Mouse (Mus musculus) CH12.LX (cell line): ENCODE results near the gene Apobr. TPM values are rescaled to one million over a fixed set of nuclear protein-coding genes. Genes with fewer than 3 reads are reported as not detected.

Experiments
- DNase-seq: peaks from one replicate; pipeline ENCODE4 v3.0.0-alpha.2; 2013; ENCODE audit errors: extremely low read depth
- H3K27ac ChIP-seq: 2 replicates; pipeline ENCODE4 v1.5.1; 2012; ENCODE audit warnings: low read depth, mild to moderate bottlenecking, control low read depth, moderate library complexity; ENCODE audit not compliant: insufficient read depth
- H3K27me3 ChIP-seq: replicated peaks from 2 replicates; pipeline ENCODE3; 2012; ENCODE audit warnings: inconsistent platforms
- H3K36me3 ChIP-seq, 2 experiments: replicated peaks in 1 of 2; 2 replicates each; pipeline versions ENCODE3 to v1.6.1; 2012; ENCODE audit warnings: inconsistent platforms in 1 of 2, low read length in 1 of 2, mild to moderate bottlenecking in 1 of 2, mixed read lengths in 1 of 2, moderate library complexity in 1 of 2; ENCODE audit not compliant: control insufficient read depth in 1 of 2, insufficient read depth in 1 of 2
- H3K4me1 ChIP-seq, 2 experiments: 2 replicates each; pipeline ENCODE4 v1.6.1; 2012; ENCODE audit warnings: inconsistent platforms in 1 of 2, moderate library complexity in 1 of 2; ENCODE audit not compliant: insufficient read depth in 2 of 2, control insufficient read depth in 1 of 2
- H3K4me2 ChIP-seq: 2 replicates; pipeline ENCODE4 v1.6.1; 2012; ENCODE audit warnings: low read depth, mild to moderate bottlenecking, control low read depth; ENCODE audit not compliant: poor library complexity, insufficient read depth, severe bottlenecking
- H3K4me3 ChIP-seq, 3 experiments: fragments of 150-350 bp in 1 of 3; sonication (generic) in 1 of 3; replicated peaks in 1 of 3; 2 replicates each; pipeline versions ENCODE3 to v1.5.1; 2011 to 2012; ENCODE audit warnings: low read depth in 2 of 3, low read length in 2 of 3, mild to moderate bottlenecking in 2 of 3, moderate library complexity in 2 of 3, control low read depth in 1 of 3, improper control_type of control experiment in 1 of 3, inconsistent platforms in 1 of 3, mixed read lengths in 1 of 3; ENCODE audit not compliant: poor library complexity in 1 of 3
- H3K79me2 ChIP-seq: replicated peaks from 2 replicates; pipeline ENCODE4 v1.6.1; 2012; ENCODE audit warnings: mild to moderate bottlenecking, moderate library complexity; ENCODE audit not compliant: control insufficient read depth, poor library complexity, insufficient read depth, severe bottlenecking; ENCODE audit errors: extremely low read depth
- H3K9ac ChIP-seq: 2 replicates; pipeline ENCODE4 v1.6.1; 2012; ENCODE audit warnings: low read depth, mild to moderate bottlenecking, control low read depth, moderate library complexity; ENCODE audit not compliant: insufficient read depth
- H3K9me3 ChIP-seq: replicated peaks from 2 replicates; pipeline ENCODE3; 2012; ENCODE audit warnings: low read length, inconsistent platforms, mixed read lengths
- CHD2 ChIP-seq: IDR thresholded peaks from 2 replicates; pipeline ENCODE4 v1.6.1; 2011; ENCODE audit warnings: low read length, improper control_type of control experiment
- GABPA ChIP-seq: IDR thresholded peaks from 2 replicates; pipeline ENCODE4 v1.6.1; 2012; ENCODE audit warnings: low read depth, low read length, improper control_type of control experiment, inconsistent platforms; ENCODE audit not compliant: insufficient replicate concordance
- IRF4 ChIP-seq: IDR thresholded peaks from 2 replicates; pipeline ENCODE4 v1.6.1; 2014; ENCODE audit warnings: low read depth, mild to moderate bottlenecking, inconsistent platforms, low read length, improper control_type of control experiment
- JUND ChIP-seq: conservative IDR thresholded peaks from 2 replicates; pipeline ENCODE4 v1.6.1; 2011; ENCODE audit warnings: low read depth, low read length, improper control_type of control experiment
- MAFK ChIP-seq: IDR thresholded peaks from 2 replicates; pipeline ENCODE4 v1.6.1; 2011; ENCODE audit warnings: low read length, improper control_type of control experiment; ENCODE audit not compliant: insufficient replicate concordance
- MAX ChIP-seq: IDR thresholded peaks from 2 replicates; pipeline ENCODE4 v1.6.1; 2011; ENCODE audit warnings: low read length, improper control_type of control experiment
- MEF2A ChIP-seq: IDR thresholded peaks from 2 replicates; pipeline ENCODE4 v1.6.1; 2014; ENCODE audit warnings: low read depth, mild to moderate bottlenecking, inconsistent platforms, low read length, improper control_type of control experiment, borderline replicate concordance
- MYC ChIP-seq: IDR thresholded peaks from 2 replicates; pipeline ENCODE4 v1.6.1; 2011; ENCODE audit warnings: low read depth, mild to moderate bottlenecking, improper control_type of control experiment, low read length
- NRF1 ChIP-seq: IDR thresholded peaks from 2 replicates; pipeline ENCODE4 v1.6.1; 2014; ENCODE audit warnings: low read depth, mild to moderate bottlenecking, inconsistent platforms, low read length, improper control_type of control experiment, moderate library complexity
- PAX5 ChIP-seq: IDR thresholded peaks from 2 replicates; pipeline ENCODE4 v1.6.1; 2012; ENCODE audit warnings: low read length, inconsistent platforms, mixed read lengths
- SMC3 ChIP-seq: IDR thresholded peaks from 2 replicates; pipeline ENCODE4 v1.6.1; 2011; ENCODE audit warnings: low read depth, low read length, improper control_type of control experiment
- TCF12 ChIP-seq: IDR thresholded peaks from 2 replicates; pipeline ENCODE4 v1.6.1; 2014; ENCODE audit warnings: low read depth, mild to moderate bottlenecking, inconsistent platforms, low read length, improper control_type of control experiment
- UBTF ChIP-seq: IDR thresholded peaks from 2 replicates; pipeline ENCODE4 v1.6.1; 2012; ENCODE audit warnings: low read depth, mild to moderate bottlenecking, inconsistent platforms, low read length, improper control_type of control experiment, moderate library complexity
- USF1 ChIP-seq: IDR thresholded peaks from 2 replicates; pipeline ENCODE4 v1.6.1; 2014; ENCODE audit warnings: low read depth, mild to moderate bottlenecking, inconsistent platforms, low read length, improper control_type of control experiment
- USF2 ChIP-seq: conservative IDR thresholded peaks from 2 replicates; pipeline ENCODE4 v1.6.1; 2011; ENCODE audit warnings: low read depth, low read length, improper control_type of control experiment
- ZNF384 ChIP-seq: IDR thresholded peaks from 2 replicates; pipeline ENCODE4 v1.6.1; 2012; ENCODE audit warnings: low read depth, low read length, improper control_type of control experiment, inconsistent platforms
- dilution Hi-C: fragments of 300-500 bp; cut with MboI; formaldehyde crosslinking; loops from 2 replicates; pipeline ENCODE4 v1.14.3; 2020; ENCODE audit warnings: low sequenced_read_pairs; ENCODE audit not compliant: extremely low pct_unique_long_range_greater_than_20kb, extremely low pct_ligation_motif_present
- in situ Hi-C: fragments of 300-500 bp; cut with MboI; formaldehyde crosslinking; loops from 3 replicates; pipeline ENCODE4 v1.14.3; 2019; ENCODE audit warnings: low sequenced_read_pairs, low pct_ligation_motif_present, low pct_unique_long_range_greater_than_20kb, mixed read lengths
- polyA plus RNA-seq: library from polyadenylated mRNA; unstranded; fragments of >175 nt; gene quantifications from 2 replicates; pipeline ENCODE4 v1.2.1, GENCODE M21; 2012; ENCODE audit warnings: low read depth; ENCODE audit not compliant: insufficient read length
- total RNA-seq, 2 experiments: library from RNA; depleted of rRNA; stranded (reverse); fragments of 300-350 nt in 1 of 2; fragments of >200 nt in 1 of 2; gene quantifications; 2 replicates each; pipeline ENCODE4 v1.2.3; 2012 to 2014

The Apobr gene
- total and polyA plus RNA-seq, 3 experiments, result 1.5 to 9.7 (median 1.8) TPM

DNA sequence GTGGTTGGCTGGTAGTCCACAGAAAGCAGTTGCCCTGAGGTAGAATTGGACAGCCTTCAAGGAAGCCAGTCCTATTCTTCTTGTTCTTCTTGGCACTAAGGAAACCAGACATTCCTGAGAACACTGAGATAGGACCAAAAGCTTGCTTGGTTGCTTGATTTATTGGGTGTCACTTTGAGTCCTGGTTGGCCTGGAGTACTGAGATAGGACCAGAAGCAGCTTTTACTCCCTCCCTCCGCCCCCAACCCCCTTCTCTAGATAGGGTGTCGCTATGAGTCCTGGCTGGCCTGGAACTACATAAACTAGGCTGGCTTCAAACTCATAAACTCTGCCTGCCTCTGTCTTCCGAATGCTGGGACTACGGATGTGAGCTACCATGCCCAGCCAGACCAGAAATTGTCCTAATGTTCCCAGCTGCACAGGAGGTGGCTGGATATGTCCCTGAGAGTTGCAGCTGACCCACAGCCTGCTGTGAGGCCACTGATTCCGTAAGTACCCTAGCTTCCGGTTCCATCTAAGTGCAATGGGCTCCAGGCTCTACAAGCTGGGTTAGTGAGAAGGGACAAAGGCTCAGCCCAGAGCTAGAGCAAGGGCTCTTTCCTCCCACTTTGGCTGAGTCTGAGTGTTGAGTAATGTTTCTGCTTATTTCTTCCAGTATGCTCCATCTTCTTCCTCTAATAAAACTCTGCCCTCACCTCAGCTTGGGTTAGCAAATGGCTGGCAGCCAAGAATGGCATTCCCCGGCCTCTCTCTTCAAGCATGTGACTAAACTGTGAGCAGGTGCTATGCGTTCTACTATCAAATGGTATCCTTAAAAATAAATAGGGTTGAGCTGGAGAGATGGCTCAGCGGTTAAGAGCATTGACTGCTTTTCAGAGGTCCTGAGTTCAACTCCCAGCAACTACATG, 37.0 kb downstream of the Apobr start:
- Histone ChIP-seq H3K27ac (no peak overlapping the region), H3K4me3 (no peak overlapping the region), H3K27me3 (no peaks in the 10 kb centered on the region), H3K9me3 (no peaks in the 10 kb centered on the region), H3K4me2 (no peak overlapping the region), H3K79me2 (no peaks in the 10 kb centered on the region), H3K36me3 (peaks cover 0 to 20% of the 10 kb centered on the region in 2 experiments), H3K9ac (no peak overlapping the region), H3K4me1 (peaks cover 15 to 44% of the 10 kb centered on the region in 2 experiments)
- TF ChIP-seq SMC3, result no peak
- TF ChIP-seq JUND, result no peak
- no peak for TF ChIP-seq UBTF
- no peak for TF ChIP-seq TCF12
- no peak for TF ChIP-seq MEF2A
- TF ChIP-seq PAX5, result no peak
- TF ChIP-seq NRF1, result no peak
- no peak for TF ChIP-seq ZNF384
- in situ Hi-C loops, result loop anchor here (5.0 kb wide), 1 partner anchor 39 kb away; the partner anchor contains the start of gene Apobr
- dilution Hi-C loops, result no loop called here
- DNase-seq, result no peak

DNA sequence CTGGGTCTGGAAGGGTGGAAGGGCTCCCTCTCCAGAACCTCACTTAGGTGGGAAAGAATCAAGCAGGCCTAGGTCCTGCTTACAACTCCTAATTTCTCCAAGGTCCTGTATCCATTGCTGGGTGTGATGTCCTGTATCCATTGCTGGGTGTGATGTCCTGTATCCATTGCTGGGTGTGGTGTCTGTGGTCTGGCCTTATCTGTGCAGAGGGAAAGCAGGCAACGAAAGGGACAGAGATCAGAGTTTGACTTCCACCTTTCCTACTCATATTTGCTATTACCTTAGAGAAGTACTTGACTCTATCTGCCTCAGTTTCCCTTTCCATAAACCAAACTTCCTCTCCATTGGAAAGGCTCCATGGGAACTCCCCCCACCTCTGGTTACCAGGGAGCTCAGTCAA, 38.6 kb downstream of the Apobr start:
- H3K9ac ChIP-seq, result no peak overlapping the region
- peaks cover 0 to 20% of the 10 kb centered on the region in 2 experiments for H3K36me3 ChIP-seq
- H3K4me1 ChIP-seq, result peaks cover 15 to 45% of the 10 kb centered on the region in 2 experiments
- no peak overlapping the region for H3K4me2 ChIP-seq
- H3K79me2 ChIP-seq, result no peaks in the 10 kb centered on the region
- H3K27me3 ChIP-seq, result no peaks in the 10 kb centered on the region
- in situ Hi-C loops (loop anchor here (5.0 kb wide), 1 partner anchor 41 kb away; the partner anchor contains the start of gene Apobr), dilution Hi-C loops (no loop called here)
- H3K4me3 ChIP-seq, result no peak overlapping the region
- H3K27ac ChIP-seq, result no peak overlapping the region
- no peaks in the 10 kb centered on the region for H3K9me3 ChIP-seq
- no peak for DNase-seq
- TF ChIP-seq MYC (no peak), UBTF (no peak), GABPA (no peak), MAX (no peak), USF2 (no peak), USF1 (no peak), ZNF384 (no peak), MEF2A (no peak), IRF4 (no peak), CHD2 (no peak), MAFK (no peak)
